Mouse (Mus musculus) liver, embryonic 13.5 days (tissue): Measurements from ENCODE around the gene Zdhhc22. TPM values are rescaled to one million over a fixed set of nuclear protein-coding genes. Genes with fewer than 3 reads are reported as not detected.
A peak's percentile ranks its signal among the peaks of the same experiment; 100 is the strongest.

Source experiments
- ATAC-seq: fragments of 200-750 bp; cut with Nextera tagmentation; 2 replicates; pipeline ENCODE4 v1.8.0; 2017; ENCODE audit warnings: low read depth, mild to moderate bottlenecking, moderate number of reproducible peaks, moderate library complexity
- DNase-seq: peaks from one replicate; pipeline ENCODE4 v3.0.0; 2022
- H3K27ac ChIP-seq: fragments of 300-500 bp; sonication (generic); 2 replicates; pipeline ENCODE4 v1.5.1; 2015; ENCODE audit warnings: moderate library complexity, mild to moderate bottlenecking, inconsistent platforms
- H3K27me3 ChIP-seq: fragments of 300-500 bp; sonication (generic); 2 replicates; pipeline ENCODE4 v1.6.1; 2015; ENCODE audit warnings: mild to moderate bottlenecking, inconsistent platforms
- H3K36me3 ChIP-seq: fragments of 300-500 bp; sonication (generic); 2 replicates; pipeline ENCODE4 v1.6.1; 2015; ENCODE audit warnings: mild to moderate bottlenecking, inconsistent platforms
- H3K4me1 ChIP-seq: fragments of 300-500 bp; sonication (generic); replicated peaks from 2 replicates; pipeline ENCODE4 v1.6.1; 2015; ENCODE audit warnings: inconsistent platforms
- H3K4me2 ChIP-seq: fragments of 300-500 bp; sonication (generic); 2 replicates; pipeline ENCODE4 v1.6.1; 2015; ENCODE audit warnings: inconsistent platforms, mild to moderate bottlenecking, moderate library complexity
- H3K4me3 ChIP-seq: fragments of 300-500 bp; sonication (generic); replicated peaks from 2 replicates; pipeline ENCODE4 v1.5.1; 2015; ENCODE audit warnings: mild to moderate bottlenecking, inconsistent platforms
- H3K9ac ChIP-seq: fragments of 300-500 bp; sonication (generic); 2 replicates; pipeline ENCODE4 v1.6.1; 2015; ENCODE audit warnings: mild to moderate bottlenecking, inconsistent platforms
- H3K9me3 ChIP-seq: fragments of 300-500 bp; sonication (generic); replicated peaks from 2 replicates; pipeline ENCODE4 v1.6.1; 2016; ENCODE audit warnings: inconsistent platforms
- WGBS: fragments of 180-500 bp; shearing (Covaris S2); methylation state at CpG from one replicate; pipeline ENCODE4 v1.1.7; 2015; ENCODE audit not compliant: insufficient replicate concordance; 5-methylcytosine and 5-hydroxymethylcytosine counted together
- polyA plus RNA-seq: library from polyadenylated mRNA; unstranded; fragments of >200 nt; fragmentation: Nextera tagmentation; extraction: Ambion mirVana; gene quantifications from 2 replicates; pipeline ENCODE4 v1.2.1, GENCODE M21; 2015

The Zdhhc22 gene
- polyA plus RNA-seq, 1 experiment from 2014 or later: not detected

GRCm38 (mm10) chr12:86994166-86994565, 3.9 kb upstream of the Zdhhc22 start:
- Histone ChIP-seq H3K36me3 (no peaks in the 10 kb centered on the region), H3K27me3 (peaks cover 49% of the 10 kb centered on the region), H3K4me2 (no peak overlapping the region), H3K4me3 (no peak overlapping the region), H3K4me1 (no peaks in the 10 kb centered on the region), H3K9me3 (no peaks in the 10 kb centered on the region), H3K27ac (no peak overlapping the region), H3K9ac (no peak overlapping the region)
- DNase-seq (no peak), ATAC-seq (no peak)
- WGBS: 37% methylated on average over 4 of the region's 4 CpGs

DNA sequence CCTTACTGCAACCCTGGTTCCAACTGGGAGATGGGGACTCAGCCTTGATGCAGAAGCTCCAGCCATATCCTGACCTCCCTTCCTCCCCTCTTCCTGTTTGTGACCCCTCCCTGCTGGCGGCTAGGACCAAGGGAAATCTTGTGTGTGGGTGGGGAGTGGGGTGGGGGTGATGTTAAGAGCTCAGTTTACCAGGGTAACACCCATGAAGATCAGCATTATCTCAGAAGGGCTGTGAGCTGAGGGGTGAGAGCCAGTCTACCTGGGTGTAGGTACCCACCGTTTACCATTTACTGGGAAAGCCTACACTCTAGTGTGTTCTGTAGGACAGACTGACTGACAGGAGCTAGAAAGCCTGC, 503 bp upstream of the Zdhhc22 start:
- DNase-seq (no peak), ATAC-seq (no peak)
- H3K9ac ChIP-seq: no peak overlapping the region
- H3K27ac ChIP-seq: no peak overlapping the region
- H3K4me1 ChIP-seq: no peaks in the 10 kb centered on the region
- no peak overlapping the region for H3K4me2 ChIP-seq
- no peaks in the 10 kb centered on the region for H3K9me3 ChIP-seq
- peaks cover 80% of the 10 kb centered on the region for H3K27me3 ChIP-seq
- no peaks in the 10 kb centered on the region for H3K36me3 ChIP-seq
- no peak overlapping the region for H3K4me3 ChIP-seq
- WGBS: 35% methylated on average over 2 of the region's 2 CpGs

DNA sequence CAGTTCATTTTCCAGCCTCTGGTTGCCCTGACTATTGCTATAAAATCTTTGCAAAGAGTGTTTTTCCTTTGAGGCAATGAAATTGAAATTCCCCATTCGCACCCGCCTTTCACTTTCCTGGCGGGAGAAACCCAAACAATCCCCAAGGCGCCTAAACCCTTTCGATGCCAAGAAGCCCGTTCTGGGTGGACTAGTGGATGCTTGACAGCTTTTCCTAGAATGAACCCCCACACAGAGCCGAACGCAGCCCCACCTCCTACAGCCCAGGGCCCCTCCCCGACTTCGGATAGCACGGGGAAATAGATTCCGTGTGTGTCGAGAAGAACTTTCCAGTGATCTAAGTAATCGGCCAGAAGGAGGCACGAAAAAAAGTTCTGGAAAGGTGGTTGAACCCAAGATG, 852 bp downstream of the Zdhhc22 start:
- no peak overlapping the region for H3K4me2 ChIP-seq
- no peaks in the 10 kb centered on the region for H3K9me3 ChIP-seq
- no peak for ATAC-seq
- no peak overlapping the region for H3K4me3 ChIP-seq
- DNase-seq: no peak
- no peak overlapping the region for H3K27ac ChIP-seq
- no peak overlapping the region for H3K9ac ChIP-seq
- no peaks in the 10 kb centered on the region for H3K4me1 ChIP-seq
- peaks cover 93% of the 10 kb centered on the region for H3K27me3 ChIP-seq
- no peaks in the 10 kb centered on the region for H3K36me3 ChIP-seq
- WGBS: 10% methylated on average over 15 of the region's 15 CpGs

GRCm38 (mm10) chr12:86988227-86988626, 2.0 kb downstream of the Zdhhc22 start:
- WGBS: 34% methylated on average over 16 of the region's 16 CpGs
- Histone ChIP-seq H3K9me3 (no peaks in the 10 kb centered on the region), H3K4me2 (no peak overlapping the region), H3K4me3 (no peak overlapping the region), H3K4me1 (no peaks in the 10 kb centered on the region), H3K36me3 (no peaks in the 10 kb centered on the region), H3K27me3 (peaks cover 97% of the 10 kb centered on the region), H3K9ac (no peak overlapping the region), H3K27ac (no peak overlapping the region)
- DNase-seq: no peak
- ATAC-seq: no peak

GRCm38 (mm10) chr12:86986562-86986961, 3.7 kb downstream of the Zdhhc22 start:
- Histone ChIP-seq H3K4me1 (no peaks in the 10 kb centered on the region), H3K9me3 (no peaks in the 10 kb centered on the region), H3K27ac (no peak overlapping the region), H3K9ac (no peak overlapping the region), H3K27me3 (peaks cover 100% of the 10 kb centered on the region), H3K36me3 (no peaks in the 10 kb centered on the region), H3K4me3 (no peak overlapping the region), H3K4me2 (no peak overlapping the region)
- no peak for ATAC-seq
- no peak for DNase-seq
- 48% methylated on average over 4 of the region's 4 CpGs for WGBS

GRCm38 (mm10) chr12:86984194-86984555, 6.1 kb downstream of the Zdhhc22 start:
- WGBS: 10% methylated on average over 6 of the region's 6 CpGs
- H3K36me3 ChIP-seq: no peaks in the 10 kb centered on the region
- H3K27me3 ChIP-seq: peaks cover 97% of the 10 kb centered on the region
- DNase-seq (peak; percentile 18), ATAC-seq (no peak)
- no peak overlapping the region for H3K27ac ChIP-seq
- no peak overlapping the region for H3K4me2 ChIP-seq
- H3K9me3 ChIP-seq: no peaks in the 10 kb centered on the region
- no peaks in the 10 kb centered on the region for H3K4me1 ChIP-seq
- H3K4me3 ChIP-seq: no peak overlapping the region
- H3K9ac ChIP-seq: no peak overlapping the region

DNA sequence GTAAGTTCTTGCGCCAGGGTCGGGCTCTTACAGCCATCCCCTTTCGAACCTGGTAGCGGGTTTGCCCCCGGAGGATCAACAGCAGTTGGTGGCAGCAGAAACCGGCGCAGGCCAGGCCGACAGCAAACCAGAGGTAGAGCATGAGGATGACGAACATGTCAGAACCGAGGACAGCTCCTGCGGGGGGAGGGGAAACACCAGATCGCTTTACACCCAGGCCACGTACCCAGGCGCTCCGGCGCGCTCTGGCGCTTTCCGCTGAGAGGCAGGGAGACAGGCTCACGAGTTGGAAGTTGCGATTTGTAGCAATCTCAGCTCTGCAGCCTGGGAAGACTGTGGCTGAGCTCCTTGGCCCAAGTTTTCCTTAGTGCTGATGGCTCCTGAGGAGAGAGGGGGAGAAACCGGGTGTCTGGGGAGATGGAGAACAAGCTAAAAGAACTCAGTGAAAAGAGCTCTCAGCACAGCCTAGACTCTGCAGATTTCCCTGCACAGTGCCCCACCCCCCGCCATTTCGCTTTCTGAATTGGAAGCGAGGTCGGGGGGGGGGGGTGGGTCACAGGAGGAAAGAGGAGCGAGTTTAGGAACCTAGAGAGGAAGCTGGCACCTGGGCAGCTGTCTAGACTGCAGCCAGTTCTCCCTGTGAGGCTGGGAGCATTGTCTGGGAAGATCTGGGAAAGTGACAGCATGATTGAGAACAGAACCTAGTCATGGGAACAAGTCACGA, 6.6 kb downstream of the Zdhhc22 start:
- Histone ChIP-seq H3K4me1 (no peaks in the 10 kb centered on the region), H3K4me3 (no peak overlapping the region), H3K27ac (no peak overlapping the region), H3K36me3 (no peaks in the 10 kb centered on the region), H3K9ac (no peak overlapping the region), H3K27me3 (peaks cover 97% of the 10 kb centered on the region), H3K9me3 (no peaks in the 10 kb centered on the region), H3K4me2 (no peak overlapping the region)
- ATAC-seq: no peak
- WGBS: 3% methylated on average over 28 of the region's 28 CpGs
- peak; percentile 34 for DNase-seq

DNA sequence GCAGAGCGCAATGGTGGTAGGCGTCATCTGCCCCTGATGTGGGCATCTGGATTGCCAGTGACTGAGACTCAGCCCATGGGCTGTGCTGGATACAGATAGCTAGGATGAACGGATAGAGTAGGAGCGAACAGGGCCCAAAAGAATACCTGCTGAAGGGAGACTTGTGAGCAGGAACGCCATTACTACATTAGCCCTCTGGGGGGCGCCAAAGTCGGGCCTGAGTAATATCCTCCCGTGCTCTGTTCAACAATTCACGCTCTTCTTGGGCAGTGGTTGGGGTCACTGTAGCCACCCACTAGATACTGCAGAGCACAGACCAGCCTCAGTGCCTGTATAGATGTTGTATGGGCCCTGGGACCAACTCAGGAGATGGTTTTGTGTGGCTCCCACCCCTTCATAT, 9.1 kb downstream of the Zdhhc22 start:
- H3K27ac ChIP-seq: no peak overlapping the region
- no peak overlapping the region for H3K4me3 ChIP-seq
- DNase-seq (no peak), ATAC-seq (no peak)
- no peaks in the 10 kb centered on the region for H3K4me1 ChIP-seq
- H3K27me3 ChIP-seq: peaks cover 90% of the 10 kb centered on the region
- no peak overlapping the region for H3K4me2 ChIP-seq
- H3K36me3 ChIP-seq: no peaks in the 10 kb centered on the region
- H3K9ac ChIP-seq: no peak overlapping the region
- H3K9me3 ChIP-seq: no peaks in the 10 kb centered on the region
- 20% methylated on average over 9 of the region's 9 CpGs for WGBS

GRCm38 (mm10) chr12:86977833-86978232, 12.4 kb downstream of the Zdhhc22 start:
- H3K4me2 ChIP-seq: no peak overlapping the region
- no peak overlapping the region for H3K9ac ChIP-seq
- no peak for DNase-seq
- 25% methylated on average over 15 of the region's 15 CpGs for WGBS
- no peak overlapping the region for H3K27ac ChIP-seq
- no peaks in the 10 kb centered on the region for H3K9me3 ChIP-seq
- H3K27me3 ChIP-seq: peaks cover 60% of the 10 kb centered on the region
- no peak for ATAC-seq
- H3K4me1 ChIP-seq: peaks cover 23% of the 10 kb centered on the region
- H3K4me3 ChIP-seq: no peak overlapping the region
- no peaks in the 10 kb centered on the region for H3K36me3 ChIP-seq

DNA sequence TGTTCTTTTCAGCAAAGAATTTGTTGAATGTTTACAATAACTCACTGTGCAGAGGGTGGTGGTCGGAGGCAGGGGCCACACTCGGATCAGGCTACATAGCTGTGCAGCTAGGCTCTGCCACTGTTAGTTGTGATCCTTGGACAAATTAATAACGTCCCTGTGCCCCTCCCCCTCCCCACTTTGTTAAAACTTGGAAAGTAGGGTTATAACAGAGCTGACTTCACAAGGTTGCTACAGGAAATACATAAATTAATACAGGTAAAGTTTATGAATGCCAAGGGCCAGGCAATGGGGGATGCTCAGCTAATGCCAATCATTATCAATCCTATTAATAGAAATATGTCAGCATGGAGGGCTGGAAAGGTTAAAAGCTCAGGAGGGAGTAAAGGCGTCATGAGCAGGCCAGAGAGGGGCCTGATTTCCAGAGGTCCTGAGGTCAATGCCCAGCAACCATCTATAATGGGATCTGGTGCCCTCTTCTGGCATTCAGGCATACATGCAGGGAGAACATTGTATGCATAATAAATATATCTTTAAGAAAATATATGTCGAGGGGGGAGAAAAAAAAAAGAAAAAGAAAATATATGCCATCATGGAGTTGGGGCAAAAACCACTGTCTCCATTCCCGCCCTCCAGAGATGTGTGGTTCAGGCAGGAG, 13.6 kb downstream of the Zdhhc22 start:
- WGBS: 35% methylated on average over 6 of the region's 6 CpGs
- H3K36me3 ChIP-seq: no peaks in the 10 kb centered on the region
- DNase-seq: no peak

DNA sequence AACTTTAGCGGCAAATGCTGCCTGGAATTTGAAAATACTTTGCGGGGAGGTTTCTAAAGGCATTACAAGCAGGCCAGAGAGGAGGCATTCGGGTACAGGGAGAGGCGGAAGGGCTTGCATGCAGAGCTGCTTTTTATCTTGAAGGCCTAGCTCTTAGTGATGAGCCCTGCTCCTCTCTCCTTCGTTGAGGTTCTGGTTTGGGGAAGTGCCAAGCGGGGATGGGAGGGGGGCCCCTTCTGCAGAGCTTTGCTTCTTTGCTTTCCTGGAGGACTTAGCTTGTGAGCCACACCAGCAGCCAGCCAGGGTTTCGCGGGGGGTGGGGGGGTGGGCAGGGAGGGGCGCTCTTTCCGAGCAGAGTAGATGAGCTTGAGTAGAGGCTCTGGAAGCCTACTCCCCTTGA, 14.5 kb downstream of the Zdhhc22 start:
- peaks cover 39% of the 10 kb centered on the region for H3K27me3 ChIP-seq
- no peak overlapping the region for H3K27ac ChIP-seq
- 43% methylated on average over 10 of the region's 10 CpGs for WGBS
- H3K36me3 ChIP-seq: no peaks in the 10 kb centered on the region
- H3K9ac ChIP-seq: no peak overlapping the region
- peaks cover 26% of the 10 kb centered on the region for H3K4me1 ChIP-seq
- no peak overlapping the region for H3K4me2 ChIP-seq
- no peaks in the 10 kb centered on the region for H3K9me3 ChIP-seq
- H3K4me3 ChIP-seq: no peak overlapping the region
- ATAC-seq (no peak), DNase-seq (no peak)

More for the DNA sequence above, 13.6 kb downstream of the Zdhhc22 start:
- H3K4me2 ChIP-seq: no peak overlapping the region
- no peak for ATAC-seq
- peaks cover 48% of the 10 kb centered on the region for H3K27me3 ChIP-seq
- peaks cover 26% of the 10 kb centered on the region for H3K4me1 ChIP-seq
- no peak overlapping the region for H3K9ac ChIP-seq
- no peaks in the 10 kb centered on the region for H3K9me3 ChIP-seq
- no peak overlapping the region for H3K27ac ChIP-seq
- H3K4me3 ChIP-seq: no peak overlapping the region
